In the genomic region with DNA sequence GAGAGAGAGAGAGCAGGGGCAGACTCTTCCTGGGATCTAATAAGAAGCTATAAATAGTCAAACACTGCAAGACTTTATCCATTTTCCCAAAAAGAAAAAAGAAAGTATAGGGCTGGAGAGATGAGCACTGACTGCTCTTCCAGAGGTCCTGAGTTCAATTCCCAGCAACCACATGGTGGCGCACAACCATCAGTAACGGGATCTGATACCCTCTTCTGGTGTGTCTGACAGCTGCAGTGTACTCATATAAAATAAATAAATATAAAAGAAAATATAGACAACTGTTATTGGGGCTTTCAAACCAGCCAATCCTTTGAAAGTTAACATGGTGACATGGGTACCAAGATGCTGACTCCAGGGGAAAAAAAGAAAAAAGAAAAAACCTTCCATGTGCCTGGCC, we compare ENCODE assay signal across 12 mouse cellular contexts. TPM values are rescaled to one million over a fixed set of nuclear protein-coding genes. Genes with fewer than 3 reads are reported as not detected.
DNase-seq lines count a peak whose midpoint lies in the region; ATAC-seq and TF ChIP-seq lines count a peak whose summit lies in the region.
"Had no signal": no experiment of that assay in that cellular context is flagged by ENCODE, and none has a peak within 500 bp of the region (broad histone marks: within the 10 kb centered on the region; RNA-seq: fewer than 3 reads in every experiment).

No protein-coding gene starts in this region.

- no peak overlapping the region for H3K27ac ChIP-seq in heart, postnatal 0 days (ENCODE audit: low read depth)
- H3K27ac ChIP-seq in cortical plate, adult 2 months (ENCODE audit: insufficient read depth, low read length), result no peak overlapping the region
- H3K27ac ChIP-seq in hindbrain, embryonic 12.5 days, result no peak overlapping the region
- H3K27ac ChIP-seq: liver, embryonic 15.5 days; neural tube, embryonic 15.5 days had no signal

- intact Hi-C loops in heart, postnatal 36 days (cut with DNase I), result no loop called here

- no peak for TF ChIP-seq EP300 in heart, postnatal 0 days (IDR thresholded peaks at IDR 0.05; ENCODE audit: low read depth)

- 27% methylated on average over 2 of the region's 2 CpGs for WGBS in heart, postnatal 0 days
- 37% methylated on average over 2 of the region's 2 CpGs for WGBS in hindbrain, embryonic 12.5 days

- no peak for DNase-seq in heart, postnatal 0 days (ENCODE audit: low spot score)
- DNase-seq in heart, postnatal 36 days, result no peak
- DNase-seq in 416B (ENCODE audit: low read depth), result peak; percentile 51
- DNase-seq in CD4-positive helper T cell, adult 2 months (ENCODE audit: low read depth, low spot score), result peak; percentile 41
- DNase-seq in gastrocnemius, postnatal 25 days, result no peak
- DNase-seq: layer of hippocampus, adult 9-11 months had no signal

- no peak overlapping the region for H3K4me2 ChIP-seq in heart, postnatal 0 days (ENCODE audit: low read depth, low read length)
- H3K4me2 ChIP-seq in hindbrain, embryonic 12.5 days (replicated peaks), result no peak overlapping the region
- H3K4me2 ChIP-seq: liver, embryonic 15.5 days; midbrain, embryonic 11.5 days; neural tube, embryonic 15.5 days had no signal

- peak; percentile 8; the same call in 1 of the 2 replicates for TF ChIP-seq CTCF in heart, postnatal 0 days (IDR thresholded peaks at IDR 0.05; ENCODE audit: low read depth)
- peak; percentile 32; the same call in 1 of the 2 replicates for TF ChIP-seq CTCF in cortical plate, adult 2 months (IDR thresholded peaks at IDR 0.05; ENCODE audit: extremely low read depth, insufficient read depth, low read length)

- ATAC-seq in heart, postnatal 0 days (ENCODE audit: insufficient read depth, low read depth), result no peak
- ATAC-seq in hindbrain, embryonic 12.5 days (ENCODE audit: low FRiP score), result no peak
- ATAC-seq: inflammation-experienced regulatory T-cells, adult 6 months had no signal

- H3K36me3 ChIP-seq in heart, postnatal 0 days (replicated peaks; ENCODE audit: control insufficient read depth, insufficient read depth, low read length), result no peaks in the 10 kb centered on the region
- no peaks in the 10 kb centered on the region for H3K36me3 ChIP-seq in hindbrain, embryonic 12.5 days
- H3K36me3 ChIP-seq: liver, embryonic 15.5 days; neural tube, embryonic 15.5 days had no signal

- H3K9me3 ChIP-seq in heart, postnatal 0 days (replicated peaks; ENCODE audit: control insufficient read depth, low read length), result 0 out of 2 replicates have a peak, but pooled peaks cover 3% of the 10 kb centered on the region
- H3K9me3 ChIP-seq in hindbrain, embryonic 12.5 days (replicated peaks), result peaks cover 9% of the 10 kb centered on the region; the same call in 1 of the 2 replicates
- H3K9me3 ChIP-seq: liver, embryonic 15.5 days; neural tube, embryonic 15.5 days had no signal

- no peak overlapping the region for H3K4me3 ChIP-seq in heart, postnatal 0 days (ENCODE audit: low read depth, low read length)
- no peak overlapping the region for H3K4me3 ChIP-seq in cortical plate, adult 2 months (ENCODE audit: insufficient read depth, low read length)
- H3K4me3 ChIP-seq in hindbrain, embryonic 12.5 days, result no peak overlapping the region
- H3K4me3 ChIP-seq: liver, embryonic 15.5 days; neural tube, embryonic 15.5 days had no signal

- no peaks in the 10 kb centered on the region for H3K4me1 ChIP-seq in heart, postnatal 0 days (ENCODE audit: control insufficient read depth, insufficient read depth)
- H3K4me1 ChIP-seq in cortical plate, adult 2 months (ENCODE audit: control insufficient read depth, insufficient read depth, low read length), result no peaks in the 10 kb centered on the region
- 0 out of 2 replicates have a peak, but pooled peaks cover 6% of the 10 kb centered on the region for H3K4me1 ChIP-seq in hindbrain, embryonic 12.5 days
- H3K4me1 ChIP-seq: neural tube, embryonic 15.5 days had no signal

- TF ChIP-seq POLR2A in cortical plate, adult 2 months (IDR thresholded peaks at IDR 0.05; ENCODE audit: extremely low read depth, insufficient read depth, low read length), result no peak

- H3K27me3 ChIP-seq in heart, postnatal 0 days (ENCODE audit: control insufficient read depth, insufficient read depth, low read length), result no peaks in the 10 kb centered on the region
- peaks cover 9% of the 10 kb centered on the region; the same call in 1 of the 2 replicates for H3K27me3 ChIP-seq in hindbrain, embryonic 12.5 days

- H3K9ac ChIP-seq in heart, postnatal 0 days (replicated peaks; ENCODE audit: low read depth, low read length), result no peak overlapping the region
- H3K9ac ChIP-seq in hindbrain, embryonic 12.5 days, result no peak overlapping the region
- H3K9ac ChIP-seq: liver, embryonic 15.5 days; neural tube, embryonic 15.5 days had no signal

RNA-seq across cellular contexts. Expression of a gene that starts 5.2 kb away (rescaled TPM):
- total RNA-seq in heart, postnatal 0 days (2014; rRNA removed; ENCODE audit: low replicate concordance), result not detected in 2 replicates
- polyA plus RNA-seq in heart, postnatal 0 days (2015; fragmentation: Nextera tagmentation; extraction: Ambion mirVana), result 1.0 TPM in 2 replicates
- under 1 TPM in 1 of 2 experiments, not detected in 1; 0.27 TPM for total RNA-seq in heart, postnatal 36 days (2021)
- polyA plus RNA-seq in cortical plate, adult 2 months (2012; rRNA removed), result 4.0 and 4.3 TPM in 2 replicates
- not detected for total RNA-seq in gastrocnemius, postnatal 25 days (2021)
- 0.62 and 1.4 TPM in 2 replicates for polyA plus RNA-seq in hindbrain, embryonic 12.5 days (2016; fragmentation: Nextera tagmentation; extraction: Ambion mirVana)

RNA-seq across cellular contexts. Expression of a gene that starts 26.2 kb away (rescaled TPM):
- 25.6 and 33.7 TPM in 2 replicates for total RNA-seq in heart, postnatal 0 days (2014; rRNA removed; ENCODE audit: low replicate concordance)
- 13.9 and 15.0 TPM in 2 replicates for polyA plus RNA-seq in heart, postnatal 0 days (2015; fragmentation: Nextera tagmentation; extraction: Ambion mirVana)
- 10 to 100 TPM; 19.4 to 19.6 TPM for total RNA-seq in heart, postnatal 36 days (2021)
- 29.1 and 31.0 TPM in 2 replicates for polyA plus RNA-seq in cortical plate, adult 2 months (2012; rRNA removed)
- total RNA-seq in gastrocnemius, postnatal 25 days (2021), result 10 to 100 TPM; 13.5 to 13.8 TPM
- 23.0 and 23.4 TPM in 2 replicates for polyA plus RNA-seq in hindbrain, embryonic 12.5 days (2016; fragmentation: Nextera tagmentation; extraction: Ambion mirVana)

RNA-seq across cellular contexts. Expression of a gene that starts 42.8 kb away (rescaled TPM):
- total RNA-seq in heart, postnatal 0 days (2014; rRNA removed; ENCODE audit: low replicate concordance), result not detected in 2 replicates
- polyA plus RNA-seq in heart, postnatal 0 days (2015; fragmentation: Nextera tagmentation; extraction: Ambion mirVana), result 0.11 TPM in 1 of 2 replicates, not detected in the other
- total RNA-seq in heart, postnatal 36 days (2021), result not detected
- 3.4 and 3.7 TPM in 2 replicates for polyA plus RNA-seq in cortical plate, adult 2 months (2012; rRNA removed)
- total RNA-seq in gastrocnemius, postnatal 25 days (2021), result not detected
- polyA plus RNA-seq in hindbrain, embryonic 12.5 days (2016; fragmentation: Nextera tagmentation; extraction: Ambion mirVana), result 2.3 and 3.2 TPM in 2 replicates
- polyA plus RNA-seq: inflammation-experienced regulatory T-cells, adult 6 months had no signal

RNA-seq across cellular contexts. Expression of a gene that starts 46.9 kb away (rescaled TPM):
- 16.5 and 19.6 TPM in 2 replicates for total RNA-seq in heart, postnatal 0 days (2014; rRNA removed; ENCODE audit: low replicate concordance)
- 31.5 and 35.8 TPM in 2 replicates for polyA plus RNA-seq in heart, postnatal 0 days (2015; fragmentation: Nextera tagmentation; extraction: Ambion mirVana)
- total RNA-seq in heart, postnatal 36 days (2021), result 10 to 100 TPM; 36.2 to 38.2 TPM
- 28.6 and 29.7 TPM in 2 replicates for polyA plus RNA-seq in cortical plate, adult 2 months (2012; rRNA removed)
- total RNA-seq in gastrocnemius, postnatal 25 days (2021), result 10 to 100 TPM; 32.9 to 33.3 TPM
- polyA plus RNA-seq in hindbrain, embryonic 12.5 days (2016; fragmentation: Nextera tagmentation; extraction: Ambion mirVana), result 75.2 and 75.9 TPM in 2 replicates

Comparison
In these comparisons a context has a peak if more than half of its experiments do, and no peak if none do; other contexts are left out.
1. DNase-seq: peak in 416B (single experiment) and CD4-positive helper T cell, adult 2 months (single experiment); none in heart, postnatal 0 days (single experiment), heart, postnatal 36 days (0 of 2) and gastrocnemius, postnatal 25 days (single experiment).